Mouse (Mus musculus): ENCODE measurements around the gene Gm10053. TPM values are rescaled to one million over a fixed set of nuclear protein-coding genes. Genes with fewer than 3 reads are reported as not detected.

Gm10053 gene
- total RNA-seq, 2 experiments from 2014 or later: 453 to 633 TPM

- DNase-seq: no peak
- intact Hi-C loops (cut with DNase I): no loop called here
- Histone ChIP-seq H3K4me3 (no peak overlapping the region), H3K27ac (no peak overlapping the region)
- TF ChIP-seq CTCF (IDR thresholded peaks at IDR 0.05): no peak
Measured at GRCm38 (mm10) chr19:24902821-24903220, 27.3 kb downstream of the Gm10053 start.

- Histone ChIP-seq H3K27ac (no peak overlapping the region), H3K4me3 (no peak overlapping the region)
- intact Hi-C loops (cut with DNase I): no loop called here
- no peak for TF ChIP-seq CTCF (IDR thresholded peaks at IDR 0.05)
- no peak for DNase-seq
Measured at GRCm38 (mm10) chr19:24907655-24908054, 32.2 kb downstream of the Gm10053 start.

GRCm38 (mm10) chr19:24908385-24909155 lies 33.1 kb downstream of the Gm10053 start:
- no peak for TF ChIP-seq CTCF (IDR thresholded peaks at IDR 0.05)
- intact Hi-C loops (cut with DNase I): no loop called here
- Histone ChIP-seq H3K27ac (no peak overlapping the region), H3K4me3 (no peak overlapping the region)
- no peak for DNase-seq

- Histone ChIP-seq H3K27ac (no peak overlapping the region), H3K4me3 (no peak overlapping the region)
- no peak for DNase-seq
- intact Hi-C loops (cut with DNase I): no loop called here
- no peak for TF ChIP-seq CTCF (IDR thresholded peaks at IDR 0.05)
Measured at GRCm38 (mm10) chr19:24920866-24921265, 45.4 kb downstream of the Gm10053 start.

Other genes with a start within 250 kb of the Gm10053 start
- gene Tmem252, start 201.7 kb upstream of the Gm10053 start, total RNA-seq (2021): under 1 TPM; 0.08 TPM
- gene Pgm5, start 13.8 kb upstream of the Gm10053 start, total RNA-seq (2021): 10 to 100 TPM; 10.7 to 15.1 TPM
- gene Foxd4, start 25.5 kb downstream of the Gm10053 start, total RNA-seq (2021): not detected
- 10 to 100 TPM; 15.3 to 16.8 TPM for gene Cbwd1, start 85.9 kb downstream of the Gm10053 start, total RNA-seq (2021)
- 1 to 10 TPM; 1.5 to 1.6 TPM for gene Dock8, start 123.8 kb downstream of the Gm10053 start, total RNA-seq (2021)